Mouse (Mus musculus): ENCODE results near the gene Wdtc1.

GRCm38 (mm10) chr4:133319667-133320066, 33.6 kb downstream of the Wdtc1 start:
- TF ChIP-seq CTCF (IDR thresholded peaks at IDR 0.05; ENCODE audit: low read depth, low read length) (no peak), POLR2A (IDR thresholded peaks at IDR 0.05; ENCODE audit: borderline replicate concordance, low read depth, low read length) (no peak)
